Mouse (Mus musculus) 416B (cell line): ENCODE measurements around the gene Spata45.

ENCODE experiments used
- DNase-seq: peaks from one replicate; pipeline ENCODE4 v3.0.0; 2011; ENCODE audit warnings: low read depth

Spata45 gene

DNA sequence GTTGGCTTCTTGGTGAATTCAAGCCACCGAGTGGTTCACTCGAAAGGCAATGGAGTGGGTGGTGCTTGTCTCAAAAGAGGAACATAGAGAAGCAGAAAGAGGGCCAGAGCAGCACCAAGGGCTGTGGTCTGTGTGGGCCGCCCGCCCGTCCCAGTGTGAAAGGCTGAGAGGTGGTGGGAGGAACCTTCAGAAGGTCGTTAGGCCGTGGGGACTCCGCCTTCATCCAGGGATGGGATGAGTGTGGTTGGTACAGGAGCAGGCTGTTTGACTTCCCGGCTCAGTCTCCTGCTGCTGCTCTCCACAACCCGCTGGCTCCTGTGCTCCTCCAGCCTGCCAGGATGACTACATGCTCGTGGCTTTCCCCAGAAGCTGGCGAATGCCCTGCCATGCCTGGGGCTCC is 49.2 kb downstream of the Spata45 start:
- peak; percentile 58 for DNase-seq

DNA sequence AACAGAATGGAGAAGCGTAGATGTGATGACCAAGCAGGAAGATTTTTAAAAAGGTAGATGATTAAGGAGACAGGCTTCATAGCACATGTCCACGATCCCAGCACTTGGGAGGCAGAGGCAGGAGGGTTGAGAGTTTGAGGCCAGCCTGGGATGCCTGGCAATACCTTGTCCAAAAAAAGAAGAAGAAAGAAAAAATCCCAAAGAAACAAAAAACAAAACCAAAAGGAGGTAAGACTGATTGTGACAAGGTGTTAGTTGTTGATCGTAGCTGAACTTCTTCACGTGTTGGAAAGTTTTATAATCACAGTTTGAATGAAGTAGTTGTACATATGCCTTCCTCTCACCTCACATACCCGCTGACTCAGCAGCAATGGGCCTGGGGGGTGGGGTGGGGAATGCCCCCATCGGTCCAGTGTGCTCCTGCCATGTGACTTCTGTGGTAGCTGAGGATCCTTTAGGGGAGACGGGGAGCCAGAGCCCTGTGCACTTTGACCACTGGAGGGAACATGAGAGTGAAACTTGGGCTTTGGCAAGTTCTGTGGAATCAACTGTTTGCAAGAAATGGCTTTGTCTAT is 50.0 kb downstream of the Spata45 start:
- DNase-seq = no peak

DNA sequence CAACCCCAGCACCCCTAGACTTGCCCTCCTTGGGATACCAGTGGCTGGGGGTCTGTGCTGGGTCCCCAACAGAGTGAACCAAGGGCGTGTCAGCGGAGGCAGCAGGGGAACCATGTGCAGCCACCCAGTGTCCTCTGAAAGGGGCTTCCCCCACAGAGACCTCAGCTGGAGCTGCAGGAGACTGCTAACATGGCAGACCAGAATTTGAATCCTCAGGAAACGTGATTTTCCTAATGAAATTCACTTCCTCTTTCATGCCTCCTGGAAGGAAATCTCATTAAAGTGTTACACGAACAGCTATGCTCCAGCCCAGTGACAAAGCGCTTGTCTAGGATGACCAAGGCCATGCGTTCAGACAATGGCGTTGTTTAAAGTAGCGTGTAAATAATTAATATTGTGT is 50.5 kb downstream of the Spata45 start:
- DNase-seq = no peak

DNA sequence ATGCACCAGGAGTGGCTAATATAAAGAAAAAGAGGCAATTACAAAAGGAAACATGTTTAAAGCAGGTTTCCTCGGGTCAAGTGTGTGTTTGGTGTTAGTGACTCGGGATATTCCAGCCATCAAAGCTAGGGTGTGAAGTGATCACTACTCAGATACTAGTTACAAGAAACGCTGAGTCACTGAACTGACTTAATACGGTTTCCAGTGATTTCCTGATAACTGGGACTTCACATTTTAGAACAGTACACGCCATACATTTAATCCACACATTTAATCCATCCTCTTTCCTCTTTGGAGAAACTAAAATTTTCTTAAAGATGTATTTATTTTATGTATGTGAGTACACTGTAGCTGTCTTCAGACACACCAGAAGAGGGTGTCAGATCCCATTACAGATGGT is 51.5 kb downstream of the Spata45 start:
- DNase-seq = peak; percentile 67

DNA sequence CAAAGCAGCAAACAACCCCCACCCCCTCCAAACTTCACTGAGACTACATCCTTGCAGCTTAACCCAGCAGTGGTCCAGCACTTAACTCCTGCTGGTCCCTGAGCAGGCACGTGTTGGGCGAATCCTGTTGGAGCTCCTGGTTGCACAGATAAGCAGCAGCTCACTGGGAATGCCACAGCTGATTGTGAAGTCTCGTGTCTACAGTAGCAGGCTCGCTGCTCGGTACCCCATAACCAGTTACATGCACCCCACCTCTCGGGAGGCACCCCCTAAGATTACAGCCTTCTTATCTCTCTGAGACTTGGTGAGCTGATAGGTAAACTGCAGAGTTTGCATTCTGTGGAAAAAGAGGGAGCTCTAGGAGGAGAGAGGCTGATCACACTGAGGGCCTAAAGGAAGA is 52.9 kb downstream of the Spata45 start:
- no peak for DNase-seq

DNA sequence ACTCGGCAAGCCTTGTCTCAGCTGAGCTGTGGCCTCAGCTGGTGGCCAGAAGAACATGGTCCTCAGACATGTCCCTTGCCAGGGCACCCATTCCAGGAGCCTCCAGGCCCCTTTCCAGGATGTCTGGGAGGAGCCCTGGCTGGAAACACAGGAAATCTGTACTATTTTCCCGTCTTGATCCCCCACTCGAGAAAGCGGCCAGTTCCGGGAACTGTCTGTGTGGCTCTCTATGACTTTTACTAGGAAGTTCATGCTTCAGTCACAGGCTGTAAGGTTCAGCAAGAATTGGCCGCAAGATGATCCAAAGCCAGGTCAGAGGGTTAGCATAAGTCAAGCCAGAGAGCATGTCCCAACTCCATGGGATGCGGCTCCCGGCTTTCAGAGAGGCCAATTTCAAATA is 55.6 kb downstream of the Spata45 start:
- DNase-seq = no peak
